Mouse (Mus musculus): Measurements from ENCODE around the gene Cdc42ep3.

- TF ChIP-seq CHD2 (IDR thresholded peaks at IDR 0.05; ENCODE audit: low read length) (no peak), BHLHE40 (IDR thresholded peaks at IDR 0.05; ENCODE audit: low read depth, low read length) (no peak), POLR2A (IDR thresholded peaks at IDR 0.05; ENCODE audit: low read depth, low read length) (no peak), UBTF (IDR thresholded peaks at IDR 0.05; ENCODE audit: low read depth, low read length) (no peak), ZMIZ1 (IDR thresholded peaks at IDR 0.05; ENCODE audit: low read depth, low read length) (no peak), ELF1 (IDR thresholded peaks at IDR 0.05; ENCODE audit: low read depth, low read length) (no peak), CTCF (conservative IDR thresholded peaks at IDR 0.05 in 1 of 2, IDR thresholded peaks at IDR 0.05 in 1 of 2; ENCODE audit: low read depth in 2 of 2, low read length in 2 of 2) (no peak), GABPA (IDR thresholded peaks at IDR 0.05; ENCODE audit: insufficient replicate concordance, low read depth, low read length) (no peak)
Observed at GRCm38 (mm10) chr17:79310465-79310864, 44.4 kb downstream of the Cdc42ep3 start.
